Mouse (Mus musculus) stomach, embryonic 16.5 days (tissue): ENCODE measurements around the gene Castor1. TPM values are rescaled to one million over a fixed set of nuclear protein-coding genes. Genes with fewer than 3 reads are reported as not detected.

Experiments used
- ATAC-seq: fragments of 200-750 bp; cut with Nextera tagmentation; 2 replicates; pipeline ENCODE4 v1.8.0; 2017; ENCODE audit warnings: moderate number of reproducible peaks, moderate TSS enrichment; ENCODE audit not compliant: insufficient read depth, low FRiP score
- H3K27ac ChIP-seq: fragments of 300-500 bp; sonication (generic); 2 replicates; pipeline ENCODE4 v1.5.1; 2014; ENCODE audit warnings: low read length
- H3K27me3 ChIP-seq: fragments of 300-500 bp; sonication (generic); 2 replicates; pipeline ENCODE4 v1.6.1; 2014; ENCODE audit warnings: low read length, control low read depth, mixed read lengths; ENCODE audit not compliant: control insufficient read depth, insufficient read depth
- H3K36me3 ChIP-seq: fragments of 300-500 bp; sonication (generic); 2 replicates; pipeline ENCODE4 v1.6.1; 2014; ENCODE audit warnings: low read length; ENCODE audit not compliant: control insufficient read depth, insufficient read depth
- H3K4me1 ChIP-seq: fragments of 300-500 bp; sonication (generic); 2 replicates; pipeline ENCODE4 v1.6.1; 2014; ENCODE audit warnings: low read length, control low read depth, mixed read lengths; ENCODE audit not compliant: control insufficient read depth, insufficient read depth
- H3K4me2 ChIP-seq: fragments of 300-500 bp; sonication (generic); 2 replicates; pipeline ENCODE4 v1.6.1; 2014; ENCODE audit warnings: low read depth, low read length, mixed read lengths
- H3K4me3 ChIP-seq: fragments of 300-500 bp; sonication (generic); replicated peaks from 2 replicates; pipeline ENCODE4 v1.5.1; 2014; ENCODE audit warnings: mild to moderate bottlenecking, low read length
- H3K9ac ChIP-seq: fragments of 300-500 bp; sonication (generic); 2 replicates; pipeline ENCODE4 v1.6.1; 2014; ENCODE audit warnings: low read length
- H3K9me3 ChIP-seq: fragments of 300-500 bp; sonication (generic); replicated peaks from 2 replicates; pipeline ENCODE4 v1.6.1; 2016; ENCODE audit warnings: low read length, control low read depth; ENCODE audit not compliant: control insufficient read depth
- WGBS: fragments of 180-500 bp; shearing (Covaris S2); extraction: QIAGEN DNeasy Blood & Tissue Kit; methylation state at CpG from one replicate; pipeline ENCODE4 v1.1.7; 2014; 5-methylcytosine and 5-hydroxymethylcytosine counted together
- polyA plus RNA-seq: library from polyadenylated mRNA; unstranded; fragments of >200 nt; fragmentation: Nextera tagmentation; extraction: Ambion mirVana; gene quantifications from 2 replicates; pipeline ENCODE4 v1.2.1, GENCODE M21; 2015

The Castor1 gene
- polyA plus RNA-seq, 1 experiment from 2014 or later = 6.0 TPM

DNA sequence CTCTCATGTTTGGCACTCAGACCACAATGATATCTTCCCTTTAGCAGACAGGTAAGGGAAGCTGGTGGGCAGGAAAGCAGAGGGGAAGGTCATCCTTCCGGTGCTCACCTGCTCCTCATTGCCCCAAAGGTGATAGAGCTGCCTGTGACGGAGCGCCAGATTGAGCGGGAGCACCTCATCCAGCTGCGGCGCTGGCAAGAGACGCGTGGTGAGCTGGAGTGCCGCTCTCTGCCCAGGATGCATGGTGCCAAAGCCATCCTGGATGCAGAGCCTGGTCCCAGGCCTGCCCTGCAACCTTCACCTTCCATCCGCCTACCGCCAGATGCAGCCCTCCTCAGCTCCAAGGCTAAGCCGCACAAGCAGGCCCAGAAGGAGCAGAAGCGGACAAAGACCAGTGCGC is 3.5 kb upstream of the Castor1 start:
- no peak for ATAC-seq
- H3K9me3 ChIP-seq = no peaks in the 10 kb centered on the region
- peaks cover 11% of the 10 kb centered on the region; the same call in 1 of the 2 replicates for H3K4me1 ChIP-seq
- no peaks in the 10 kb centered on the region for H3K27me3 ChIP-seq
- no peak overlapping the region for H3K4me2 ChIP-seq
- no peak overlapping the region for H3K27ac ChIP-seq
- H3K9ac ChIP-seq = no peak overlapping the region
- 95% methylated on average over 14 of the region's 14 CpGs for WGBS
- no peak overlapping the region for H3K4me3 ChIP-seq
- H3K36me3 ChIP-seq = peaks cover 28% of the 10 kb centered on the region; the same call in 1 of the 2 replicates

DNA sequence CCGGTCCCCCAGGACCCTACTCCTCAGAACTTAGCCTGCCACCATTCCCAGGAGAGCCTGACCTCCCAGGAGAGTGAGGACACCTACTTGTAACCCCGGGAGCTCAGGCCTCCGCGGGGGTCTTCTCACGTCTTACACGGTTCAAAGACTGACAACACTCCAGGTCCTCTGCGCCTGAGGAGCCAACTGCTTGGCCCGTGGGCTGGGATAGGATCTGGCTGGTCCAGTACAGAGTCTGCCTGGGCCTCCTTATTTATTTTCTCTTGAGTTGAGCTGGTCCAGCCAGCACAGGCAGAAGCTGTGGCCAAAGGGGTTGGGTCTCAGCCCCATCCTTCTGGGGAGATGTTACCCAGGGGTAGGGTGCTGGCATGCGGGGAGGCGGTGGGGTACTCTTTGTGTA is 3.0 kb upstream of the Castor1 start:
- H3K9me3 ChIP-seq = no peaks in the 10 kb centered on the region
- WGBS = 82% methylated on average over 10 of the region's 10 CpGs
- no peak overlapping the region for H3K9ac ChIP-seq
- H3K27me3 ChIP-seq = no peaks in the 10 kb centered on the region
- H3K4me3 ChIP-seq = no peak overlapping the region
- H3K4me1 ChIP-seq = peaks cover 11% of the 10 kb centered on the region; the same call in 1 of the 2 replicates
- no peak overlapping the region for H3K4me2 ChIP-seq
- no peak overlapping the region for H3K27ac ChIP-seq
- peaks cover 26% of the 10 kb centered on the region; the same call in 1 of the 2 replicates for H3K36me3 ChIP-seq
- ATAC-seq = no peak

DNA sequence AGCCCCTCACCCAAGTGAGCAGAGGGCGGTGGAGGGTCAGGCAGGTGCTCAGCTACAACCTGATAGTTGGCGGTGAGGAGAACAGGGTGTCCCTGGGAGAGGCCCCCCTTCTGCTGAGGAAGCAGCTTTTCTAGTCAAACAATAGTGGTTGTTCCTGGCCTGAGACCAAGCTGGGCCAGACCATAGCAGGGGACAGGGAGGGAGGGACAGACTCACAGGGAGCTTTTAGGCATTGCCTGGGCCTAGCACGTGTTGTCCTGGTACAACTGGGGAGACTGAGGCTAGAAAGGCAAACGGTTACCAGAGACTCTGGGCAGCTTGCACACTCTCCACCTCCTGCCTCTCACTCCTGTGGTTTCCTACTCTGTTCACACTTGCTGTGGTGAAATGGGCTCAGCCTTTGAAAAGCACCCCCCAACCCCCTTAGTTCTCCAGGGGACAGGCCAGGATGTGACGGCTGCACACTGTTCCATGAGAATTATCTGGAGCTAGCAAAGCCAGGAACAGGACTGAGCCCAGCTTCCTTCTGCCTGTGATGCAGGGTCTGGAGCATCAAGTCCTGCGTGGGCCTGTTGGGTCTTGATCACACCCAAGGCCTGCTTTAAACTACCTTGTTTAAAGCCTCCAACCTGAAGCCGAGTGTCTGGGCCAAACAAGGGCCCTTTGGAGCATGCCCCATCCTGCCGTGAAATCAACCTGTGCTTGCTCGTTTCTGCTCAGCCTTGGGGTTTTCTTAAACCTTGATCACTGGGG is 1.6 kb upstream of the Castor1 start:
- Histone ChIP-seq H3K27me3 (no peaks in the 10 kb centered on the region), H3K4me3 (no peak overlapping the region), H3K9me3 (no peaks in the 10 kb centered on the region), H3K9ac (no peak overlapping the region), H3K4me2 (no peak overlapping the region), H3K36me3 (0 out of 2 replicates have a peak, but pooled peaks cover 18% of the 10 kb centered on the region), H3K4me1 (peaks cover 11% of the 10 kb centered on the region; the same call in 1 of the 2 replicates), H3K27ac (peak overlapping the region; percentile 74)
- 71% methylated on average over 9 of the region's 9 CpGs for WGBS
- ATAC-seq = no peak

DNA sequence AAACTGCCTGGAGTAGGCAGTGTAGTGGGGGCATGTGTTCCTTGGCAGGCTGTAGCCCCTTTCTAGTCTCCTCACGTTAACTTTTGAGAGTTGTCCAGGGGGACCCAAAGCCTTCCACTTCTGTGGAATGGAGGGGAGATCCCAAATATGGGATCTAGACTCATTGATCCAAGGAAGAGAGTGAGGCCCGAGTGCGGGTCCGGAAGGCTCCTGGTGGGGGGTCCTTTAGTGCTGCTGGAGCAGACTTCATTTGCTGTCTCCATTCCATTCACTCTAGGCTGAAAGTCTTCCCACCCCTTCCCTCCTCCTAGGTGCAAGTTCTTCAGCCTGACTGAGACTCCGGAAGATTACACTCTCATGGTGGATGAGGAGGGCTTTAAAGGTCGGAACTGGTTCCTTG is 612 bp downstream of the Castor1 start:
- Histone ChIP-seq H3K4me2 (peak overlapping the region; percentile 97), H3K27ac (no peak overlapping the region), H3K9ac (peak overlapping the region; percentile 74), H3K36me3 (0 out of 2 replicates have a peak, but pooled peaks cover 11% of the 10 kb centered on the region), H3K9me3 (no peaks in the 10 kb centered on the region), H3K4me1 (peaks cover 11% of the 10 kb centered on the region; the same call in 1 of the 2 replicates), H3K4me3 (peak overlapping the region; percentile 57), H3K27me3 (no peaks in the 10 kb centered on the region)
- no peak for ATAC-seq
- 10% methylated on average over 6 of the region's 6 CpGs for WGBS

DNA sequence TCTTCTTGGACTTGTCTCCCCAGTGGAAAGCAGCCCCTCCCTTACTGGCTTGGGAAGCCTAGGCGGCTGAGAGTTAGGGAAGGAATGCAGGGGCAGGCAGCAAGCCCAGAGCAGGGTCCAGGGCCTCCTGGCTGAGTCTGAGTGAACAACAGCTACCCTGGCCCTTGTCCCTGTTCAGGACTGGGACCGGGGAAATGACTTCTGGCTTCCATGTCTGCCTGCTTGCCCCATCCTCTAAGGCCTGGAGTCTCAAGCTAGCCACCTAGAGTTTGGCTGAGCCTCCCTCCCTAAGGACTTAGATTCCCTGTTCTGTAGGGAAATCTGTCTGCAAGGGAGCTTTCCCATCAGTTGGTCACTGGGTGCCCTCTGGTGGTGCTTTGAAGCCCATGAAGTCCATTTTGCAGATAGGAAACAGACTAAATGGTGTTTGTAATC is 1.3 kb downstream of the Castor1 start:
- Histone ChIP-seq H3K4me1 (peaks cover 11% of the 10 kb centered on the region; the same call in 1 of the 2 replicates), H3K9me3 (no peaks in the 10 kb centered on the region), H3K27ac (no peak overlapping the region), H3K4me2 (peak overlapping the region; percentile 97; the same call in 1 of the 2 replicates), H3K4me3 (no peak overlapping the region), H3K36me3 (0 out of 2 replicates have a peak, but pooled peaks cover 9% of the 10 kb centered on the region), H3K9ac (0 out of 2 replicates have a peak overlapping the region, but pooled peaks have one; percentile 2), H3K27me3 (no peaks in the 10 kb centered on the region)
- 0 out of 2 replicates have a peak, but pooled peaks have one; percentile 26 for ATAC-seq
- 9% methylated on average over 2 of the region's 2 CpGs for WGBS

DNA sequence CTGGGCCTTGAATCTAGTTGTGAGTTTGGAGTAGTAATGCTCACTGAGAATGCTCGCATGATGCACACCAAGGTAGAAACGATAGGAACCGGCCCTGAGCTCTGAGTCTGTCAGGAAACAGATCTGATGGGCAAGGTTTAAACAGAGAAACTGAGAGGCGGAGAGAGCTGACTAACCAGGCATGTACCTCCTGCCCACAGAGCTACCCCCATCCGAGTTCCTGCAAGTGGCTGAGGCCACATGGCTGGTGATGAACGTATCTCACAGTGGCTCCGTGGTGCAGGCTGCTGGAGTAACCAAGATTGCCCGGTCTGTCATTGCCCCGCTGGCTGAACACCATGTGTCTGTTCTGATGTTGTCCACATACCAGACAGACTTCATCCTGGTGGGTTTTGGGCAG is 1.9 kb downstream of the Castor1 start:
- no peak overlapping the region for H3K27ac ChIP-seq
- no peak overlapping the region for H3K4me3 ChIP-seq
- WGBS = 61% methylated on average over 9 of the region's 9 CpGs
- no peak overlapping the region for H3K9ac ChIP-seq
- H3K27me3 ChIP-seq = no peaks in the 10 kb centered on the region
- ATAC-seq = no peak
- 0 out of 2 replicates have a peak, but pooled peaks cover 4% of the 10 kb centered on the region for H3K36me3 ChIP-seq
- no peaks in the 10 kb centered on the region for H3K9me3 ChIP-seq
- no peak overlapping the region for H3K4me2 ChIP-seq
- peaks cover 11% of the 10 kb centered on the region; the same call in 1 of the 2 replicates for H3K4me1 ChIP-seq

DNA sequence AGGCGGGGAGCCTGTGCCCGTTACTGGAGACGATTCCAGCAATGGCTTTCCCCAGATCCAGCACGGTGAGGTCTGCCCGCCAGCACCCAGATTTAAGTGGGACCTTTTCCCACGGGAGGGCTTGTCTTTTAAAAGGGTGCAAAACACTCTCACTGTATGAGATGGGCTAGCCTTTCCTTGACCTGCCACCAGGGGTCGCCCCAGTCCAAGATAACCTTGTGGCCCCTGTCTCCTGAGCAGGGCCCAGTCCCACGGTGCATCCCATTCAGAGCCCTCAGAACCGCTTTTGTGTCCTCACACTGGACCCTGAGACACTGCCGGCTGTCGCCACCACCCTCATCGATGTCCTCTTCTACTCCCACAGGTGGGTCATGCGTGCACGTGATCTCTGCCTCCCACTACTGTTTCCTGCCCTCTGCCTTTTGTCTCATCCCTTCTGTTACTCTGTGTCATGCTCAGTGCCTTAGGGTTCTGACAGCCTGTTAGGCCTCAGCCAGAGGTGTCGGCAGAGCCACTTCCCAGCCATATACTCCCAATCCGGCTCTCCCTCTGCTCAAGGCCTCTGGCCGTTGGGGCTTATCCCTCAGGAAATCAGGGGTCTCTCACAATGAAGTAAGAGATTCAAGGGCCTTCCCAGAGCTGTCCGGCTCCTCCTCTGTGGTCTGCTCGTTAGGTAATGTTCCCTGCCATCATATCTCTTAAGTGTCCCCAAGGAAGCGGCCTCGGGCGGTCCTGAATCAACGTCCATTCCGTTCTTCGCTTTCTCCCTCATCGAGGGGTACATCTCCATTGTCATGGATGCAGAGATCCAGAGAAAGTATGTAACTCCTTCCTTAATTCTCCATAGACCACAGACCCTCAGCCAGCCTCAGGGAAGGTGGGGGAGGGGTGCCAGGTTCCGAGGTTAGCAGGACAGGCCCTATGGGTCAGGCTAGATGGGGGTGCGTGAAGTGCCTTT is 2.7 kb downstream of the Castor1 start:
- Histone ChIP-seq H3K4me2 (no peak overlapping the region), H3K4me1 (peaks cover 11% of the 10 kb centered on the region; the same call in 1 of the 2 replicates), H3K9me3 (no peaks in the 10 kb centered on the region), H3K4me3 (no peak overlapping the region), H3K36me3 (no peaks in the 10 kb centered on the region), H3K27me3 (no peaks in the 10 kb centered on the region), H3K27ac (no peak overlapping the region), H3K9ac (no peak overlapping the region)
- ATAC-seq = no peak
- 58% methylated on average over 28 of the region's 28 CpGs for WGBS

DNA sequence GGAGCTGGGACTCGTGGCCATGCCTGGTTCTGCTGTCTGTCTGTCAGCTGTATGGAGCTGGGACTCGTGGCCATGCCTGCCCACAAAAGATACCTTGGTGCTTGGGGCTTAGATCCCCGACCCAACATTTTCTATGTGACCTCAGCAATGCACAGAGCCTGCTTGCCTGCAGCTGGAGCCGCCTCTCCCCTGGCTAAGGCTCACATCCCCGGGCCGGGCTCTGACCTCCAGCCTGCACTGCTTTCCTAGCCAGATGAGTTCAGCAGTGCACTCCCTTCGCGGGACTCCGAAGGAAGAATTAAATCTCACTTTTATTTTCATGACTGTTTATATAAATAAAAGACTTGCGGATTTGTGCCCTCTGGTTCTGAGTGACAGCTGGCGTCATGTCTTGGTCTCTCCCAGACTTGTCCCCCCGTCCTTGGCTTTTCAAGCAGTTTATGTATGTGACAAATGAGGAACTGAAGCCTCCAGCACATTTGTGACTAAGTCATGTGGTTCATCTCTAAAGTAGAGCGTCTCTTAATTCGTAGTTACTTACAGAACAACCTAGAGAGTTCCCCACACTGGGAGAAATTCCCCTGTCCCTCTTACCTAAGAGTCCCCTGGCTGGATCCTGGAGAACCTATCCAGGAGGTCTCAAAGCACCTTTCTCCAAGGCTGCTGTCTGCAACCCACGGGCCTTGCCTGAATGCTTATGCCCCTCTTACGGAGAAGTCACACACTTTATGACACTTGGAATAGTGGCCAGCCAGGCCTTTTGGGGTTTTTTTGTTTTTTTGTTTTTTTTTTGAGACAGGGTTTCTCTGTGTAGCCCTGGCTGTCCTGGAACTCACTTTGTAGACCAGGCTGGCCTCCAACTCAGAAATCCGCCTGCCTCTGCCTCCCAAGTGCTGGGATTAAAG is 4.3 kb downstream of the Castor1 start:
- no peak overlapping the region for H3K4me3 ChIP-seq
- 0 out of 2 replicates have a peak overlapping the region, but pooled peaks have one; percentile 29 for H3K9ac ChIP-seq
- H3K36me3 ChIP-seq = no peaks in the 10 kb centered on the region
- H3K27me3 ChIP-seq = no peaks in the 10 kb centered on the region
- no peaks in the 10 kb centered on the region for H3K9me3 ChIP-seq
- no peak for ATAC-seq
- peaks cover 11% of the 10 kb centered on the region; the same call in 1 of the 2 replicates for H3K4me1 ChIP-seq
- H3K4me2 ChIP-seq = no peak overlapping the region
- 62% methylated on average over 17 of the region's 17 CpGs for WGBS
- H3K27ac ChIP-seq = no peak overlapping the region
